Mouse (Mus musculus): ENCODE data around the gene Tead2. TPM values are rescaled to one million over a fixed set of nuclear protein-coding genes. Genes with fewer than 3 reads are reported as not detected.

Tead2 gene
- polyA plus RNA-seq, 1 experiment from 2014 or later = 337 TPM

GRCm38 (mm10) chr7:45213708-45214107 lies 1.8 kb upstream of the Tead2 start:
- Histone ChIP-seq H3K27ac (no peak overlapping the region), H3K4me1 (peaks cover 50% of the 10 kb centered on the region), H3K36me3 (replicated peaks) (peaks cover 19% of the 10 kb centered on the region), H3K27me3 (ENCODE audit: poor library complexity, severe bottlenecking) (peaks cover 51% of the 10 kb centered on the region), H3K4me3 (no peak overlapping the region), H3K9me3 (no peaks in the 10 kb centered on the region)
- 60% methylated on average over 5 of the region's 5 CpGs for WGBS
- DNase-seq (ENCODE audit: extremely low spot score, low spot score) = no peak

- no peaks in the 10 kb centered on the region; the same call in 1 of the 2 replicates for H3K9me3 ChIP-seq
- peak overlapping the region; percentile 100 for H3K27ac ChIP-seq
- under 1% methylated on average over 13 of the region's 13 CpGs for WGBS
- H3K4me3 ChIP-seq = peak overlapping the region; percentile 87
- peaks cover 48% of the 10 kb centered on the region for H3K36me3 ChIP-seq (replicated peaks)
- peak; percentile 92 for DNase-seq (ENCODE audit: extremely low spot score, low spot score)
- peaks cover 69% of the 10 kb centered on the region for H3K4me1 ChIP-seq
- peaks cover 22% of the 10 kb centered on the region for H3K27me3 ChIP-seq (ENCODE audit: poor library complexity, severe bottlenecking)
Measured at GRCm38 (mm10) chr7:45216442-45217183, 1.1 kb downstream of the Tead2 start.

GRCm38 (mm10) chr7:45221680-45222079 lies 6.1 kb downstream of the Tead2 start:
- H3K36me3 ChIP-seq (replicated peaks) = peaks cover 99% of the 10 kb centered on the region
- DNase-seq (ENCODE audit: extremely low spot score, low spot score) = no peak

GRCm38 (mm10) chr7:45224826-45225225 lies 9.3 kb downstream of the Tead2 start:
- Histone ChIP-seq H3K4me1 (peaks cover 13% of the 10 kb centered on the region), H3K4me3 (no peak overlapping the region), H3K9me3 (no peaks in the 10 kb centered on the region; the same call in 1 of the 2 replicates), H3K27ac (no peak overlapping the region), H3K36me3 (replicated peaks) (peaks cover 100% of the 10 kb centered on the region), H3K27me3 (ENCODE audit: poor library complexity, severe bottlenecking) (no peaks in the 10 kb centered on the region)
- DNase-seq (ENCODE audit: extremely low spot score, low spot score) = no peak
- 90% methylated on average over 7 of the region's 7 CpGs for WGBS

More at GRCm38 (mm10) chr7:45221680-45222079, 6.1 kb downstream of the Tead2 start:
- H3K27me3 ChIP-seq (ENCODE audit: poor library complexity, severe bottlenecking) = no peaks in the 10 kb centered on the region
- H3K9me3 ChIP-seq = no peaks in the 10 kb centered on the region; the same call in 1 of the 2 replicates
- 91% methylated on average over 2 of the region's 2 CpGs for WGBS
- no peak overlapping the region for H3K4me3 ChIP-seq
- H3K27ac ChIP-seq = no peak overlapping the region
- peaks cover 44% of the 10 kb centered on the region for H3K4me1 ChIP-seq

GRCm38 (mm10) chr7:45226421-45226820 lies 10.9 kb downstream of the Tead2 start:
- WGBS = 98% methylated on average over 5 of the region's 5 CpGs
- Histone ChIP-seq H3K27me3 (ENCODE audit: poor library complexity, severe bottlenecking) (no peaks in the 10 kb centered on the region), H3K36me3 (replicated peaks) (peaks cover 100% of the 10 kb centered on the region), H3K4me3 (no peak overlapping the region), H3K9me3 (no peaks in the 10 kb centered on the region), H3K27ac (no peak overlapping the region), H3K4me1 (peaks cover 4% of the 10 kb centered on the region; the same call in 1 of the 2 replicates)
- no peak for DNase-seq (ENCODE audit: extremely low spot score, low spot score)

GRCm38 (mm10) chr7:45228548-45228947 lies 13.0 kb downstream of the Tead2 start:
- no peaks in the 10 kb centered on the region for H3K9me3 ChIP-seq
- H3K36me3 ChIP-seq (replicated peaks) = peaks cover 100% of the 10 kb centered on the region
- H3K4me1 ChIP-seq = peaks cover 16% of the 10 kb centered on the region
- no peak overlapping the region for H3K4me3 ChIP-seq
- no peak overlapping the region for H3K27ac ChIP-seq
- DNase-seq (ENCODE audit: extremely low spot score, low spot score) = no peak
- peaks cover 10% of the 10 kb centered on the region for H3K27me3 ChIP-seq (ENCODE audit: poor library complexity, severe bottlenecking)
- 96% methylated on average over 18 of the region's 18 CpGs for WGBS

- peaks cover 15% of the 10 kb centered on the region for H3K27me3 ChIP-seq (ENCODE audit: poor library complexity, severe bottlenecking)
- H3K36me3 ChIP-seq (replicated peaks) = peaks cover 100% of the 10 kb centered on the region
- H3K27ac ChIP-seq = no peak overlapping the region
- no peaks in the 10 kb centered on the region for H3K9me3 ChIP-seq
- no peak overlapping the region for H3K4me3 ChIP-seq
- WGBS = 97% methylated on average over 8 of the region's 8 CpGs
- DNase-seq (ENCODE audit: extremely low spot score, low spot score) = no peak
- peaks cover 21% of the 10 kb centered on the region for H3K4me1 ChIP-seq
Measured at GRCm38 (mm10) chr7:45229046-45229445, 13.5 kb downstream of the Tead2 start.

GRCm38 (mm10) chr7:45229459-45230203 lies 14.1 kb downstream of the Tead2 start:
- no peaks in the 10 kb centered on the region for H3K9me3 ChIP-seq
- 89% methylated on average over 7 of the region's 7 CpGs for WGBS
- no peak overlapping the region for H3K27ac ChIP-seq
- no peak for DNase-seq (ENCODE audit: extremely low spot score, low spot score)
- peaks cover 27% of the 10 kb centered on the region for H3K4me1 ChIP-seq
- H3K36me3 ChIP-seq (replicated peaks) = peaks cover 97% of the 10 kb centered on the region
- H3K4me3 ChIP-seq = no peak overlapping the region
- peaks cover 19% of the 10 kb centered on the region for H3K27me3 ChIP-seq (ENCODE audit: poor library complexity, severe bottlenecking)

GRCm38 (mm10) chr7:45231192-45231591 lies 15.6 kb downstream of the Tead2 start:
- H3K4me1 ChIP-seq = peaks cover 42% of the 10 kb centered on the region
- H3K9me3 ChIP-seq = no peaks in the 10 kb centered on the region
- H3K27ac ChIP-seq = no peak overlapping the region
- H3K4me3 ChIP-seq = no peak overlapping the region
- peaks cover 28% of the 10 kb centered on the region for H3K27me3 ChIP-seq (ENCODE audit: poor library complexity, severe bottlenecking)
- peaks cover 81% of the 10 kb centered on the region for H3K36me3 ChIP-seq (replicated peaks)
- DNase-seq (ENCODE audit: extremely low spot score, low spot score) = no peak
- WGBS = 94% methylated on average over 12 of the region's 12 CpGs

GRCm38 (mm10) chr7:45231941-45232340 lies 16.4 kb downstream of the Tead2 start:
- peak; percentile 13 for DNase-seq (ENCODE audit: extremely low spot score, low spot score)
- peaks cover 43% of the 10 kb centered on the region for H3K4me1 ChIP-seq
- H3K36me3 ChIP-seq (replicated peaks) = peaks cover 74% of the 10 kb centered on the region
- H3K4me3 ChIP-seq = no peak overlapping the region
- no peaks in the 10 kb centered on the region for H3K9me3 ChIP-seq
- H3K27ac ChIP-seq = no peak overlapping the region
- 95% methylated on average over 11 of the region's 11 CpGs for WGBS
- peaks cover 36% of the 10 kb centered on the region for H3K27me3 ChIP-seq (ENCODE audit: poor library complexity, severe bottlenecking)

- H3K4me1 ChIP-seq = peaks cover 45% of the 10 kb centered on the region
- peaks cover 64% of the 10 kb centered on the region for H3K36me3 ChIP-seq (replicated peaks)
- 82% methylated on average over 13 of the region's 13 CpGs for WGBS
- DNase-seq (ENCODE audit: extremely low spot score, low spot score) = no peak
- H3K9me3 ChIP-seq = no peaks in the 10 kb centered on the region
- no peak overlapping the region for H3K27ac ChIP-seq
- peaks cover 45% of the 10 kb centered on the region for H3K27me3 ChIP-seq (ENCODE audit: poor library complexity, severe bottlenecking)
- H3K4me3 ChIP-seq = no peak overlapping the region
Measured at GRCm38 (mm10) chr7:45232716-45233465, 17.3 kb downstream of the Tead2 start.

- WGBS = 31% methylated on average over 20 of the region's 20 CpGs
- Histone ChIP-seq H3K4me1 (peaks cover 49% of the 10 kb centered on the region), H3K9me3 (no peaks in the 10 kb centered on the region), H3K36me3 (replicated peaks) (peaks cover 56% of the 10 kb centered on the region), H3K27ac (peak overlapping the region; percentile 56), H3K4me3 (peak overlapping the region; percentile 43), H3K27me3 (ENCODE audit: poor library complexity, severe bottlenecking) (peaks cover 54% of the 10 kb centered on the region)
- DNase-seq (ENCODE audit: extremely low spot score, low spot score) = peak; percentile 45
Measured at GRCm38 (mm10) chr7:45233580-45234332, 18.2 kb downstream of the Tead2 start.
